Mouse (Mus musculus) megakaryocyte-erythroid progenitor cell, adult 5 weeks (primary cell): ENCODE results near the gene Mob4. TPM values are rescaled to one million over a fixed set of nuclear protein-coding genes. Genes with fewer than 3 reads are reported as not detected.

Experiments used
- polyA plus RNA-seq: library from polyadenylated mRNA; stranded (reverse); fragments of >175 nt; gene quantifications from 2 replicates; pipeline ENCODE4 v1.2.3, GENCODE M21; 2012

Gene Mob4
- polyA plus RNA-seq, result 5.3 and 5.8 TPM in 2 replicates

GRCm38 (mm10) chr1:55130943-55131401 is at the start of gene Mob4:
Mob4 (plus strand) TSS chr1:55131231.

GRCm38 (mm10) chr1:55087932-55088610 is 43.0 kb upstream of the Mob4 start, which contains the start of the genes Hspe1 and Hspd1:
Hspe1 (plus strand) TSS chr1:55088132.
Hspd1 (minus strand) TSS chr1:55088243.

Other genes starting within 250 kb of the Mob4 start
- gene Ankrd44, start 204.8 kb upstream of the Mob4 start, polyA plus RNA-seq, result 5.0 and 5.2 TPM in 2 replicates
- 19.5 and 26.2 TPM in 2 replicates for gene Sf3b1, start 103.8 kb upstream of the Mob4 start, polyA plus RNA-seq
- gene Coq10b, start 78.5 kb upstream of the Mob4 start, polyA plus RNA-seq, result 13.0 and 14.7 TPM in 2 replicates
- 74.1 and 78.2 TPM in 2 replicates for gene Hspe1, start 43.1 kb upstream of the Mob4 start, polyA plus RNA-seq
- gene Hspd1, start 43.0 kb upstream of the Mob4 start, polyA plus RNA-seq, result 61.8 and 70.3 TPM in 2 replicates
- gene Rftn2, start 95.6 kb downstream of the Mob4 start, polyA plus RNA-seq, result 0.19 and 0.20 TPM in 2 replicates
- 1.5 and 2.0 TPM in 2 replicates for gene Mars2, start 105.9 kb downstream of the Mob4 start, polyA plus RNA-seq
- 0.66 and 0.95 TPM in 2 replicates for gene Boll, start 232.2 kb downstream of the Mob4 start, polyA plus RNA-seq